Mouse (Mus musculus) cortical plate, adult 2 months (tissue): ENCODE results near the gene Cdh3.

Experiments used
- CTCF ChIP-seq: fragments of 200-500 bp; IDR thresholded peaks from 2 replicates; pipeline ENCODE4 v1.5.1; 2011; ENCODE audit warnings: mild to moderate bottlenecking, control low read depth, low read length; ENCODE audit not compliant: insufficient read depth; ENCODE audit errors: extremely low read depth
- POLR2A ChIP-seq: fragments of 200-500 bp; IDR thresholded peaks from 2 replicates; pipeline ENCODE4 v1.6.1; 2011; ENCODE audit warnings: mild to moderate bottlenecking, low read length, control low read depth; ENCODE audit not compliant: insufficient read depth; ENCODE audit errors: extremely low read depth

GRCm38 (mm10) chr8:106509079-106509780, 1.5 kb upstream of the Cdh3 start:
- TF ChIP-seq CTCF (no peak), POLR2A (no peak)
